Mouse (Mus musculus) midbrain, embryonic 10.5 days (tissue): ENCODE results near the gene Figla. TPM values are rescaled to one million over a fixed set of nuclear protein-coding genes. Genes with fewer than 3 reads are reported as not detected.

ENCODE experiments used
- DNase-seq: peaks from one replicate; pipeline ENCODE4 v3.0.0-alpha.2; 2017; ENCODE audit warnings: low spot score
- H3K27ac ChIP-seq: fragments of 300-500 bp; sonication (generic); replicated peaks from 2 replicates; pipeline ENCODE4 v1.5.1; 2016; ENCODE audit warnings: mild to moderate bottlenecking
- H3K27me3 ChIP-seq: fragments of 300-500 bp; sonication (generic); 2 replicates; pipeline ENCODE4 v1.6.1; 2016; ENCODE audit warnings: low read depth, mild to moderate bottlenecking; ENCODE audit not compliant: poor library complexity, severe bottlenecking
- H3K36me3 ChIP-seq: fragments of 300-500 bp; sonication (generic); 2 replicates; pipeline ENCODE4 v1.6.1; 2016; ENCODE audit warnings: mild to moderate bottlenecking, moderate library complexity
- H3K4me1 ChIP-seq: fragments of 300-500 bp; sonication (generic); 2 replicates; pipeline ENCODE4 v1.6.1; 2016
- H3K4me3 ChIP-seq: fragments of 300-500 bp; sonication (generic); 2 replicates; pipeline ENCODE4 v1.5.1; 2016; ENCODE audit warnings: mild to moderate bottlenecking, moderate library complexity
- H3K9me3 ChIP-seq: fragments of 300-500 bp; sonication (generic); replicated peaks from 2 replicates; pipeline ENCODE4 v1.6.1; 2016; ENCODE audit warnings: mild to moderate bottlenecking
- WGBS: fragments of 180-500 bp; shearing (Covaris S2); methylation state at CpG from one replicate; pipeline ENCODE4 v1.1.7; 2016; 5-methylcytosine and 5-hydroxymethylcytosine counted together
- polyA plus RNA-seq: library from polyadenylated mRNA; unstranded; fragments of >200 nt; fragmentation: Nextera tagmentation; extraction: Ambion mirVana; gene quantifications from 2 replicates; pipeline ENCODE4 v1.2.1, GENCODE M21; 2016

Figla gene
- polyA plus RNA-seq, 1 experiment from 2014 or later: not detected

- DNase-seq: no peak
- Histone ChIP-seq H3K4me1 (no peaks in the 10 kb centered on the region; the same call in 1 of the 2 replicates), H3K9me3 (no peaks in the 10 kb centered on the region), H3K27ac (no peak overlapping the region), H3K36me3 (no peaks in the 10 kb centered on the region), H3K4me3 (no peak overlapping the region), H3K27me3 (no peaks in the 10 kb centered on the region)
- WGBS: 81% methylated on average over 2 of the region's 2 CpGs
Measured at GRCm38 (mm10) chr6:86038901-86039300, 22.9 kb downstream of the Figla start.

DNA sequence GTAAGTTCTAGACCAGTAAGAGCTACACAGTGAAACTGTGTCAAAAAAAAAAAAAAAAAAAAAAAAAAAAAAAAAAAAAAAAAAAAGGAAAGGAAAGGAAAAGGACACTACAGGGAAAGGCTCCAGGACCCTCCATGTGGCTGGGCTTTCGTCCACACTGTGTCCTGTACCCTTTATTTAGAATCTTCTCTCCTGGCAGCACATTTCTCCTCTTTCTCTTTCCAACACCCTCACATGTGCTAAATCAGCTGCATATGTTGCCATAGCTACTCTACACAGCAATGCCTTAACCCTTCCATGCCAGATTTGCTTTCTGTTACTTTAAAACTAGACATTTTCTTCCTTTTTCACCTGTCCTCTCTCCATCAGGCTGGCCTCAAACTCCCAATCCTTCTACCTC, 24.2 kb downstream of the Figla start:
- WGBS: 84% methylated on average over 1 of the region's 1 CpGs
- no peaks in the 10 kb centered on the region; the same call in none of the 2 replicates for H3K4me1 ChIP-seq
- no peaks in the 10 kb centered on the region; the same call in 1 of the 2 replicates for H3K27me3 ChIP-seq

DNA sequence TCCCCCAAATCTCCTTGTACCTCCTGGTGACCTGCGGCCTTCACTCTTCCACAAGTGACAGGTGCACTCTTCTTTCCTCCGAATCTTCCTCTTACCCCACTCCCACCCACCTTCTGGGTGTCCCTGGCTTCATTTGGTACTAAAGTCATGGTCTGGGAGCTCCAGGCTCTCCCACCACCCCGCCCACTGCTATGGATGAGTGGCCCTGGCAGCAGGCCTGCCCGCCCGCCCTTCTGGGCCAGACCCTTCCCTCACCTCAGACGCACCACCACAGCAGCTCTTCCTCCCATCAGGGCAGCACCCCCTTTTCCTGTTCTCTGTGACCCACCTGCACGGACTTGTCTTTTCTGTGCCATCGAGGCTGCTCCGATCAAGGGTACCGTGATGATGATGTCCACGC, 31.5 kb downstream of the Figla start:
- WGBS: 85% methylated on average over 11 of the region's 11 CpGs
- no peaks in the 10 kb centered on the region for H3K36me3 ChIP-seq
- H3K4me3 ChIP-seq: no peak overlapping the region
- no peaks in the 10 kb centered on the region; the same call in 1 of the 2 replicates for H3K27me3 ChIP-seq
- no peaks in the 10 kb centered on the region for H3K9me3 ChIP-seq
- 0 out of 2 replicates have a peak overlapping the region, but pooled peaks have one; percentile 10 for H3K27ac ChIP-seq
- no peak for DNase-seq
- H3K4me1 ChIP-seq: peaks cover 40% of the 10 kb centered on the region

More for the DNA sequence above, 24.2 kb downstream of the Figla start:
- Histone ChIP-seq H3K36me3 (no peaks in the 10 kb centered on the region), H3K4me3 (no peak overlapping the region), H3K27ac (no peak overlapping the region), H3K9me3 (no peaks in the 10 kb centered on the region)
- DNase-seq: no peak

GRCm38 (mm10) chr6:86048509-86048908, 32.5 kb downstream of the Figla start:
- H3K9me3 ChIP-seq: no peaks in the 10 kb centered on the region
- H3K4me1 ChIP-seq: peaks cover 50% of the 10 kb centered on the region
- no peak overlapping the region for H3K27ac ChIP-seq
- no peaks in the 10 kb centered on the region for H3K36me3 ChIP-seq
- WGBS: 90% methylated on average over 5 of the region's 5 CpGs
- H3K27me3 ChIP-seq: no peaks in the 10 kb centered on the region; the same call in 1 of the 2 replicates
- no peak overlapping the region for H3K4me3 ChIP-seq
- no peak for DNase-seq

DNA sequence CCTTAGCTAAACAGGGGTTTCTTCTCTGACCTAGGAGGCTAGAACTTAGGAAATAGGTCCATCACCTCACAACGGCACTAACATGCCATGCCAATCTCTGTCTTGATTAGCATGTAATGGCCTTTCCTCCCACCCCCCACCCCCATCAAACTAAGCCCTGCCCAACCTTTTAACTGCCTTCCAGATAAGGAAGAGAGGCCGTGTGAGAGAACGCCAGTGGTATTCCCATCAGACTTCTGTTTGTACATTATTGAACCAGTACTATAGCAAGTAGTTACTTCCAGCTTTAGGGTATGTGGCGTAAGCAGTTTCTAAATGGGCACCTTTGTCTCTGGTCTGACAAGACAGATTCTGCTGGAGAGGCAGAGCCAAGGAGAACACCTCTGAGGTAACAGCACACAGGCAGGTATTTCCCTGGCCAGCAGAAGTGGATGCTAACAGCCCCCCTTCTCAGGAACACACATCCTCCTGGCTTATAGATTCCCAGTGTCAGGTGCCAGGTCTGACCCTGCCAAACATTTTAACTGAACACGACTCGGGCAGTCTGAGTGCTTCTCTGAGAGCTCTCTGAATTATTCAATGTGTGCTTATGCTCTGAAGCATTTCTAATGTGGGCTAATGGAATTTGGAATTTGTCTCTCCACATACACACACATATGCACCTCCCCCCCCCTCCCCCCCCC, 34.8 kb downstream of the Figla start:
- H3K4me3 ChIP-seq: no peak overlapping the region
- H3K9me3 ChIP-seq: no peaks in the 10 kb centered on the region
- DNase-seq: no peak
- H3K27ac ChIP-seq: peak overlapping the region; percentile 89
- H3K27me3 ChIP-seq: no peaks in the 10 kb centered on the region; the same call in 1 of the 2 replicates
- WGBS: 70% methylated on average over 6 of the region's 6 CpGs
- no peaks in the 10 kb centered on the region for H3K36me3 ChIP-seq
- H3K4me1 ChIP-seq: peaks cover 55% of the 10 kb centered on the region

DNA sequence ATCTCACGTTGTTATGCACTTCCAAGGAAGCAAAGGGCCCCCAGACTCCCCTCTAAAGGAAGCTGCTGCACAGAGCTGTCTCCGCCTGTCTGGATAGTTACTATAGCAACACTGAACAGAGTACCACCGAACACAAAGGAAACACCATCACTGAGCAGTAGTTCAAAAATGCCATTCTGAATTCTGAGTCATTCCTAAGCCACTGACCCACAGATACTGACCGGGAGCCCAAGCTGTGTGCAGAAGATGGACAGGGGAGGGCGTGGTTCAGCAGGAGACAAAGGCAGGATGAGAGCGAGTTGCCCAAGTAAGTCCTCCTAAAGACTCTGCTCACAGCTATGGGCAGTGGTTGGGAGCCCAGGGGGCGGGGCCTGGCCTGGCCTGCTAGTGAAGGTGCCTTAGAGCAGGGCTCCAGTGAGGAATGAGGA, 36.1 kb downstream of the Figla start:
- DNase-seq: peak; percentile 79
- H3K36me3 ChIP-seq: no peaks in the 10 kb centered on the region
- no peaks in the 10 kb centered on the region for H3K9me3 ChIP-seq
- H3K27me3 ChIP-seq: no peaks in the 10 kb centered on the region; the same call in 1 of the 2 replicates
- 14% methylated on average over 7 of the region's 7 CpGs for WGBS
- peak overlapping the region; percentile 35 for H3K4me3 ChIP-seq
- peak overlapping the region; percentile 89 for H3K27ac ChIP-seq
- H3K4me1 ChIP-seq: peaks cover 55% of the 10 kb centered on the region

GRCm38 (mm10) chr6:86052556-86052955, 36.6 kb downstream of the Figla start:
- peak overlapping the region; percentile 35; the same call in 1 of the 2 replicates for H3K4me3 ChIP-seq
- peaks cover 58% of the 10 kb centered on the region for H3K4me1 ChIP-seq
- DNase-seq: no peak
- H3K27ac ChIP-seq: peak overlapping the region; percentile 89
- 41% methylated on average over 4 of the region's 4 CpGs for WGBS
- no peaks in the 10 kb centered on the region for H3K9me3 ChIP-seq
- no peaks in the 10 kb centered on the region; the same call in 1 of the 2 replicates for H3K27me3 ChIP-seq
- no peaks in the 10 kb centered on the region for H3K36me3 ChIP-seq

- no peaks in the 10 kb centered on the region; the same call in 1 of the 2 replicates for H3K27me3 ChIP-seq
- no peaks in the 10 kb centered on the region for H3K9me3 ChIP-seq
- peaks cover 59% of the 10 kb centered on the region for H3K4me1 ChIP-seq
- H3K36me3 ChIP-seq: no peaks in the 10 kb centered on the region
- 34% methylated on average over 4 of the region's 4 CpGs for WGBS
- peak overlapping the region; percentile 35; the same call in 1 of the 2 replicates for H3K4me3 ChIP-seq
- peak overlapping the region; percentile 89 for H3K27ac ChIP-seq
- no peak for DNase-seq
Measured at GRCm38 (mm10) chr6:86053099-86053498, 37.1 kb downstream of the Figla start.

- Histone ChIP-seq H3K27me3 (no peaks in the 10 kb centered on the region; the same call in 1 of the 2 replicates), H3K4me3 (no peak overlapping the region), H3K27ac (peak overlapping the region; percentile 89), H3K9me3 (no peaks in the 10 kb centered on the region), H3K4me1 (peaks cover 64% of the 10 kb centered on the region), H3K36me3 (no peaks in the 10 kb centered on the region)
- 77% methylated on average over 5 of the region's 5 CpGs for WGBS
- no peak for DNase-seq
Measured at GRCm38 (mm10) chr6:86053594-86053993, 37.6 kb downstream of the Figla start.

GRCm38 (mm10) chr6:86058475-86058874, 42.5 kb downstream of the Figla start:
- H3K9me3 ChIP-seq: no peaks in the 10 kb centered on the region
- H3K4me3 ChIP-seq: no peak overlapping the region
- DNase-seq: no peak
- peaks cover 74% of the 10 kb centered on the region for H3K4me1 ChIP-seq
- peak overlapping the region; percentile 79 for H3K27ac ChIP-seq
- H3K27me3 ChIP-seq: no peaks in the 10 kb centered on the region
- WGBS: 4% methylated on average over 1 of the region's 1 CpGs
- H3K36me3 ChIP-seq: no peaks in the 10 kb centered on the region

DNA sequence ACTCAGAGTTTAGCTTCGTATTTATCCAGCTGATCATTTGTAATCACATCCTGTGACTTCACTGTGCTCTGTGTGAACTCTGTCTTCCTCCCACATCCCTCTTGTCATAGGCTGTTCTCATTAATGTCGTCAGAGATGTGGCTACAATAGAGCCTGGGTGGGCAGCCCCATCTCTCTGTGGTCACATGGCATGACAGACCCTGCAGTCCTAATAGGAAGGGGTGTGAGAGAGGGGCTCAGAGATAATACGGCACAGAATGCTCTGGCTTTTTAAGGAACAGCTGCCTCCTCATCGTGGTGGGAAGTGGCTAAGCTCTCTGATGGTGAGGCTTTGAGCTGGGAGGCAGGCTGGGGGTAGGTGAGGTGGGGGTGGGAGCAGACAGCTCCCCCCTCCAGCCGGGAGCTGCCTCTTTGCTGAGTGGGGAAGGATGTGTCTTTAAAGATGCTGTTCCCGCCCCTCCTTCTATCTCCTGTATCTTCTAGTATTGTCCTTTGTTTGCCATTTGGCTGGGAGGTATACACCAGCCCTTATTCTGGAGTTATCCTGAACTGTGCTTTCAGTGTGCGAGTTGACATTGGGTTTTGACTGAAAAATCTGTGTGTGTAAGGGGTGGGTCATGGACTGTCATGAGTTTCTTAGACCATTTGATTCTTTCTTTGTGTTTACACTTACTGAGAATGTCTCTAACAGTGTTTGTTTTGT, 43.3 kb downstream of the Figla start:
- DNase-seq: peak; percentile 70
- H3K4me1 ChIP-seq: peaks cover 74% of the 10 kb centered on the region
- 29% methylated on average over 7 of the region's 7 CpGs for WGBS

DNA sequence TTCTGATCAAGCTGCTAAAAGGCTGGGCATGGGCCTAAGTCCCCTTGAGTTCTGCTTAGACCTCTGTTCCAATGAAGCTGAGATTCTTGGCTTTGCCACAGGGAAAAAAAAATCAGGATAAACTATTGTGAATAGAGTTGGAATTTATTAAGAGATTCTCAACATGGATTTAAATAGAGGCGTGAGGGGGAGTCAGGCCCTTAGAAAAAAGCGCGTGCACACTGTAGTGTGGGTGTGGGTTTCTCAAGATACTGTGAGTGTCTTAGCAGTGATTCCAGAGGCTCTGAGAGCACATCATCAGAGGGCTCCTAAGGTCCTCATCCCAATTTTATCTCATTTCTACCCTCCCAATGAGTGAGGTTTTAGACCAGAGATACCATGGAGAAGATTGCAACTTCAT, 44.2 kb downstream of the Figla start:
- 92% methylated on average over 3 of the region's 3 CpGs for WGBS
- Histone ChIP-seq H3K9me3 (no peaks in the 10 kb centered on the region), H3K36me3 (no peaks in the 10 kb centered on the region), H3K4me3 (no peak overlapping the region), H3K4me1 (peaks cover 82% of the 10 kb centered on the region), H3K27ac (peak overlapping the region; percentile 79), H3K27me3 (no peaks in the 10 kb centered on the region)
- DNase-seq: no peak

More for the DNA sequence above, 43.3 kb downstream of the Figla start:
- peak overlapping the region; percentile 79 for H3K27ac ChIP-seq
- no peaks in the 10 kb centered on the region for H3K9me3 ChIP-seq
- H3K4me3 ChIP-seq: peak overlapping the region; percentile 22; the same call in 1 of the 2 replicates
- no peaks in the 10 kb centered on the region for H3K27me3 ChIP-seq
- no peaks in the 10 kb centered on the region for H3K36me3 ChIP-seq

DNA sequence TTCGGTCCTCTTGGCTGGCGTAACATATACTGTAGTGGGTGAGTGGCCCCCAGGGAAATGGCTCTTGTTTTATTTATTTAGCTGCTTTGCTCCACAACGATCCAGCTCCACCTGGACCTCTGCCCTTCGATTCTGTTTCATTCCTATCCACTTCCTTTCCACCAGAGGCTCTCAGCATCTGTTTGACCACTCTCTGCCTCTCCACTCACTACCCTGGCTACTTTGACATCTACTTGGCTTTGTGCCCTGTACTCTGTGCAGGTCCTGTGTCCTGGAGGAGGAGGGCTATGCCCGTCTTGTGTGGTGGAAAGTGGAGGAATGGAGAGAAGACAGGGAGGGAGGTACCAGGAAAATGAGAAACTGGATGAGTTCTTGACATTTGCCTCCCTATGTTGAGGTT, 46.3 kb downstream of the Figla start:
- Histone ChIP-seq H3K27ac (peak overlapping the region; percentile 74), H3K9me3 (no peaks in the 10 kb centered on the region), H3K4me1 (peaks cover 90% of the 10 kb centered on the region), H3K36me3 (no peaks in the 10 kb centered on the region), H3K4me3 (no peak overlapping the region), H3K27me3 (peaks cover 4% of the 10 kb centered on the region; the same call in 1 of the 2 replicates)
- WGBS: 87% methylated on average over 5 of the region's 5 CpGs
- DNase-seq: no peak
